Mouse (Mus musculus) myocyte (in vitro differentiated cells): ENCODE results near the gene Gas7. TPM values are rescaled to one million over a fixed set of nuclear protein-coding genes. Genes with fewer than 3 reads are reported as not detected.

Experiments used
- H3K27me3 ChIP-seq: one replicate; pipeline ENCODE4 v1.6.1; 2011; ENCODE audit not compliant: control insufficient read depth, insufficient read depth, insufficient read length
- H3K36me3 ChIP-seq: one replicate; pipeline ENCODE4 v1.6.1; 2011; ENCODE audit not compliant: control insufficient read depth, insufficient read depth
- H3K4me2 ChIP-seq: one replicate; pipeline ENCODE4 v1.6.1; 2011; ENCODE audit warnings: low read depth, control low read depth
- H3K4me3 ChIP-seq: one replicate; pipeline ENCODE4 v1.5.1; 2011; ENCODE audit warnings: mild to moderate bottlenecking, control low read depth, moderate library complexity
- H3K79me2 ChIP-seq: one replicate; pipeline ENCODE4 v1.6.1; 2011; ENCODE audit not compliant: control insufficient read depth, insufficient read depth
- H3ac ChIP-seq: one replicate; pipeline ENCODE4 v1.6.1; 2011; ENCODE audit not compliant: control insufficient read depth, insufficient read length
- CEBPB ChIP-seq: IDR thresholded peaks from 2 replicates; pipeline ENCODE4 v1.6.1; 2011; ENCODE audit warnings: mild to moderate bottlenecking, moderate library complexity; ENCODE audit not compliant: poor library complexity, insufficient read depth, severe bottlenecking
- E2F4 ChIP-seq: IDR thresholded peaks from one replicate; pipeline ENCODE4 v1.6.1; 2011; ENCODE audit warnings: mild to moderate bottlenecking, control low read depth, moderate library complexity; ENCODE audit not compliant: insufficient read depth
- MAX ChIP-seq: IDR thresholded peaks from one replicate; pipeline ENCODE4 v1.6.1; 2011; ENCODE audit warnings: low read depth, mild to moderate bottlenecking, control low read depth
- MYOD1 ChIP-seq, 3 experiments: IDR thresholded peaks; one replicate each; pipeline ENCODE4 v1.6.1; 2011; ENCODE audit warnings: control low read depth in 2 of 3, low read depth in 2 of 3, mild to moderate bottlenecking in 2 of 3, moderate library complexity in 1 of 3; ENCODE audit not compliant: insufficient read length in 2 of 3, control insufficient read depth in 1 of 3
- MYOG ChIP-seq, 3 experiments: IDR thresholded peaks; one replicate each; pipeline ENCODE4 v1.6.1; 2011; ENCODE audit warnings: control low read depth in 2 of 3, low read depth in 2 of 3, mild to moderate bottlenecking in 2 of 3; ENCODE audit not compliant: insufficient read length in 2 of 3, control insufficient read depth in 1 of 3, insufficient read depth in 1 of 3
- POLR2A ChIP-seq: IDR thresholded peaks from one replicate; pipeline ENCODE4 v1.6.1; 2011; ENCODE audit warnings: low read depth, mild to moderate bottlenecking, control low read depth, moderate library complexity; ENCODE audit not compliant: insufficient read length
- POLR2AphosphoS2 ChIP-seq: IDR thresholded peaks from one replicate; pipeline ENCODE4 v1.6.1; 2011; ENCODE audit warnings: low read depth, control low read depth; ENCODE audit not compliant: insufficient read length
- REST ChIP-seq: IDR thresholded peaks from one replicate; pipeline ENCODE4 v1.6.1; 2011; ENCODE audit warnings: mild to moderate bottlenecking, control low read depth, moderate library complexity; ENCODE audit not compliant: insufficient read depth, insufficient read length
- SRF ChIP-seq: IDR thresholded peaks from one replicate; pipeline ENCODE4 v1.6.1; 2011; ENCODE audit warnings: low read depth; ENCODE audit not compliant: control insufficient read depth, insufficient read length
- TCF12 ChIP-seq: IDR thresholded peaks from one replicate; pipeline ENCODE4 v1.6.1; 2011; ENCODE audit warnings: mild to moderate bottlenecking, control low read depth; ENCODE audit not compliant: poor library complexity, insufficient read depth, severe bottlenecking
- TCF3 ChIP-seq: IDR thresholded peaks from one replicate; pipeline ENCODE4 v1.6.1; 2011; ENCODE audit warnings: low read depth, control low read depth; ENCODE audit not compliant: insufficient read length
- USF1 ChIP-seq: IDR thresholded peaks from one replicate; pipeline ENCODE4 v1.6.1; 2011; ENCODE audit warnings: low read depth, mild to moderate bottlenecking, control low read depth, moderate library complexity
- polyA plus RNA-seq: library from polyadenylated mRNA; unstranded; fragments of >200 nt; fragmentation: generic; extraction: Trizol; gene quantifications from one replicate; pipeline ENCODE4 v1.2.1, GENCODE M21; 2012; ENCODE audit warnings: missing spikeins

The Gas7 gene
- 0.02 TPM for polyA plus RNA-seq

DNA sequence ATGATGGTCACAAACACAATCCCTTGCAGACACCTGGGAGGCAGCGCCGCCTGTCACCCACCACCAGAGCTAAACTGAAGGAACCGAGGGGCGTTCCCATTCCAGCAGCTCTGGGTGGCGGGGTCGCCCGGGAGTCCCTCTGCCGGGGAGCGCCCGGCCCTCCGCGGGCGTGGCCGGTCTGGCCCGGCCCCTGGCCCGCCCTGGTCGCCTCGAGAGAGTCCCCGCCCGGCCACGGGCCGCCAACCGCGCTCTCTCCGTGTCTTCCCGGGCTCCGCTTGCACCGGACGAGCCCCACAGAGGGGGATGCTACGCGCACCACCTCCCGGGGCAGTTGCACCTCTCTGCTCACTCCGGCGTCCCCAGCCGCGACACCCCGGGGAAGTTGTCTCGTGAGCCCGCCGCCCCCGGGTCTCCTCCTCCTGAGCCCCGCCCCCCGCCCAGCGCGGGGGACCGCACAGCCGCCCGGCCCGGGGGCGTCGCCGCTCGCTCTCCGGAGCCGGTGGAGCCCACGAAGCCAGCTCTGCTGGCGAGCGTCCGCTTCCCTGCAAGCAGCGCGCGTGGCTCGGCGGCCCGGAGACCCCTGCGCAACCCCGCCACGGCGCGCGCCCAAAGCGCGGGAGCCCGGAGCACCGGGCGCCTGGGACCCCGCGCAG, at the start of gene Gas7:
Gene Gas7 (plus strand): TSS at position 564 of the 653 bp plus-strand sequence.
- no peaks in the 10 kb centered on the region for H3K27me3 ChIP-seq
- H3K79me2 ChIP-seq = no peaks in the 10 kb centered on the region
- H3K4me3 ChIP-seq = no peak within 1 kb of the TSS
- no peaks in the 10 kb centered on the region for H3K36me3 ChIP-seq
- H3K4me2 ChIP-seq = no peak within 1 kb of the TSS
- TF ChIP-seq CEBPB (no peak), E2F4 (no peak), TCF3 (no peak), REST (no peak), MYOG (IDR thresholded peaks at IDR 0.05; ENCODE audit: control insufficient read depth in 1 of 3, insufficient read depth in 1 of 3, insufficient read length in 2 of 3, low read depth in 2 of 3) (no peak), POLR2AphosphoS2 (no peak), MAX (no peak), MYOD1 (IDR thresholded peaks at IDR 0.05; ENCODE audit: control insufficient read depth in 1 of 3, insufficient read length in 2 of 3, low read depth in 2 of 3) (no peak), USF1 (no peak), TCF12 (no peak), SRF (no peak), POLR2A (no peak)
- no peak within 1 kb of the TSS for H3ac ChIP-seq

DNA sequence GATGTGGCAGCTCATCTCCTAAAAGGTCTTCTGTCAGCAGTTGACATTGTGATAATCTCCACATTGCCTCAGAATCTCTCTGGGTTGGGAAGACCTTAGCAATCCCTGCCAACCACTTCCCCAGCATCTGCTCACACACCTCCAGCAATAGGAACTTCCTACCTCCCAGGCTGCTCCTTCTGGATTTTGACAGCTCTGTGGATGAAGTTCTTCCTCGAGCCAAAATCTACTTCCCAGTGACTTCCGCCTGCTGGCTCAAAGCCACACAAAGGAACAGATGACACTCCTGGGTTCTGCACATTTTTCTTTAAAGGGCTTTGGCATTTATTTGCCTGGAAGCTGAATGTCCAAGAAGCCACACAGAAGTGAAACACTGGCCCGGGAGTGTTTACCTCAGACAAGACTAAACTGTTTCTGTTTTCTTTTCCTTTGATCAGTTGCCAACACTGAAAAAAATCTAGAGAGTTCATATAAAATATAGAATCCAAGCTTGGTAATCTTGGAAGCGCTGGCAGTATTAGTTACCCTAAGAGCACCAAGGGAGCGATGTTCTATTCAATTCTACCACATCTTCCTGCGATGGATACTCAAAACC, 40.8 kb upstream of the Gas7 start:
- H3K36me3 ChIP-seq = no peaks in the 10 kb centered on the region
- TF ChIP-seq POLR2AphosphoS2 = no peak
- TF ChIP-seq E2F4 = no peak
- no peak for TF ChIP-seq SRF
- no peak for TF ChIP-seq CEBPB
- TF ChIP-seq MYOG (IDR thresholded peaks at IDR 0.05; ENCODE audit: control insufficient read depth in 1 of 3, insufficient read depth in 1 of 3, insufficient read length in 2 of 3, low read depth in 2 of 3) = no peak
- TF ChIP-seq USF1 = no peak
- H3K4me3 ChIP-seq = no peak overlapping the region
- H3K79me2 ChIP-seq = no peaks in the 10 kb centered on the region
- H3K4me2 ChIP-seq = no peak overlapping the region
- no peaks in the 10 kb centered on the region for H3K27me3 ChIP-seq
- no peak overlapping the region for H3ac ChIP-seq

- Histone ChIP-seq H3ac (no peak overlapping the region), H3K79me2 (no peaks in the 10 kb centered on the region), H3K36me3 (no peaks in the 10 kb centered on the region), H3K4me3 (no peak overlapping the region), H3K4me2 (no peak overlapping the region), H3K27me3 (no peaks in the 10 kb centered on the region)
- TF ChIP-seq CEBPB (no peak), TCF3 (no peak), MAX (no peak), REST (no peak), MYOD1 (IDR thresholded peaks at IDR 0.05; ENCODE audit: control insufficient read depth in 1 of 3, insufficient read length in 2 of 3, low read depth in 2 of 3) (no peak), SRF (no peak)
Measured at GRCm38 (mm10) chr11:67423575-67423974, 31.7 kb upstream of the Gas7 start.

DNA sequence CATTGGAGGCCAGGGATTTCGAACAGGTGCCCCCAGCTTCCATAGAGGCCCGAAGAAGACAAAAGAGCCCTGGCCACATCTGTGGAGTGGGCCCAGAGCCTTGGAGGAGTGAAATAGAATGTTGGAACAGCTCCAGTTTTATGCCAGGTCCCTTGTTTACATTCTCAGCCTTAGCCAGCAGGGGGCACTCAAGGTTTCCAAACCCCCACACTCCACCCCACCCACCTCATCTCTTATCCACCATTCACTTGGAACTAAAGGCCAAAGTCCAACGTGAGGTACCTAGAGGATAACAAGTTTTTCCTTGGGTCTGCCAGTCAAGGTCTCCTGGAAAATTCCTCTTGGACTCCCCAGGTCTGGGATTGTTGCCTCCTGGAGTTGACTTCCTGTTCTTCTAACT, 27.0 kb upstream of the Gas7 start:
- Histone ChIP-seq H3K4me3 (no peak overlapping the region), H3ac (no peak overlapping the region), H3K4me2 (no peak overlapping the region), H3K79me2 (no peaks in the 10 kb centered on the region), H3K27me3 (no peaks in the 10 kb centered on the region), H3K36me3 (no peaks in the 10 kb centered on the region)
- TF ChIP-seq MAX = no peak
- TF ChIP-seq USF1 = no peak
- no peak for TF ChIP-seq REST

GRCm38 (mm10) chr11:67429836-67430235, 25.4 kb upstream of the Gas7 start:
- Histone ChIP-seq H3K4me3 (no peak overlapping the region), H3K27me3 (no peaks in the 10 kb centered on the region), H3K36me3 (no peaks in the 10 kb centered on the region), H3ac (no peak overlapping the region), H3K79me2 (no peaks in the 10 kb centered on the region), H3K4me2 (no peak overlapping the region)
- TF ChIP-seq REST (no peak), SRF (no peak), CEBPB (no peak), TCF3 (no peak), USF1 (no peak), MAX (no peak), TCF12 (no peak), POLR2A (no peak), E2F4 (no peak), MYOG (IDR thresholded peaks at IDR 0.05; ENCODE audit: control insufficient read depth in 1 of 3, insufficient read depth in 1 of 3, insufficient read length in 2 of 3, low read depth in 2 of 3) (no peak), MYOD1 (IDR thresholded peaks at IDR 0.05; ENCODE audit: control insufficient read depth in 1 of 3, insufficient read length in 2 of 3, low read depth in 2 of 3) (no peak)
